ENCODE assay signal across 21 mouse cellular contexts in genomic region chr13:25085147-25085546, GRCm38 (mm10). TPM values are rescaled to one million over a fixed set of nuclear protein-coding genes. Genes with fewer than 3 reads are reported as not detected.
DNase-seq lines count a peak whose midpoint lies in the region; ATAC-seq lines count a peak whose summit lies in the region.
"Had no signal": no experiment of that assay in that cellular context is flagged by ENCODE, and none has a peak within 500 bp of the region (broad histone marks: within the 10 kb centered on the region; RNA-seq: fewer than 3 reads in every experiment).

No protein-coding gene starts in this region.

- H3K27me3 ChIP-seq in liver, embryonic 11.5 days (replicated peaks; ENCODE audit: control insufficient read depth, insufficient read depth, low read length): no peaks in the 10 kb centered on the region
- peaks cover 15% of the 10 kb centered on the region for H3K27me3 ChIP-seq in forebrain, embryonic 12.5 days
- H3K27me3 ChIP-seq: heart, embryonic 12.5 days; hindbrain, embryonic 15.5 days had no signal

- H3K4me2 ChIP-seq in liver, embryonic 11.5 days: no peak overlapping the region
- no peak overlapping the region for H3K4me2 ChIP-seq in forebrain, embryonic 12.5 days
- H3K4me2 ChIP-seq: embryonic facial prominence, embryonic 13.5 days; forebrain, embryonic 13.5 days; heart, embryonic 12.5 days; hindbrain, embryonic 15.5 days had no signal

- 89% methylated on average over 7 of the region's 7 CpGs for WGBS in liver, embryonic 11.5 days
- 92% methylated on average over 7 of the region's 7 CpGs for WGBS in forebrain, embryonic 12.5 days

- H3K27ac ChIP-seq in liver, embryonic 11.5 days (ENCODE audit: low read depth, low read length): no peak overlapping the region
- H3K27ac ChIP-seq in forebrain, embryonic 12.5 days: no peak overlapping the region
- H3K27ac ChIP-seq: embryonic facial prominence, embryonic 13.5 days; forebrain, embryonic 13.5 days; hindbrain, embryonic 15.5 days had no signal

- no peaks in the 10 kb centered on the region for H3K4me1 ChIP-seq in liver, embryonic 11.5 days (replicated peaks; ENCODE audit: control insufficient read depth, insufficient read depth, low read length)
- peaks cover 6% of the 10 kb centered on the region for H3K4me1 ChIP-seq in forebrain, embryonic 12.5 days
- H3K4me1 ChIP-seq: embryonic facial prominence, embryonic 13.5 days; forebrain, embryonic 13.5 days; hindbrain, embryonic 15.5 days had no signal

- H3K9ac ChIP-seq in liver, embryonic 11.5 days (ENCODE audit: low read depth, low read length): no peak overlapping the region
- H3K9ac ChIP-seq in forebrain, embryonic 12.5 days: no peak overlapping the region
- H3K9ac ChIP-seq: embryonic facial prominence, embryonic 13.5 days; forebrain, embryonic 13.5 days; forebrain, postnatal 0 days; heart, embryonic 12.5 days; hindbrain, embryonic 15.5 days had no signal

- no peaks in the 10 kb centered on the region for H3K36me3 ChIP-seq in liver, embryonic 11.5 days (ENCODE audit: control insufficient read depth, insufficient read depth, low read length)
- no peaks in the 10 kb centered on the region for H3K36me3 ChIP-seq in forebrain, embryonic 12.5 days (replicated peaks)
- H3K36me3 ChIP-seq: embryonic facial prominence, embryonic 13.5 days; heart, embryonic 12.5 days; hindbrain, embryonic 15.5 days had no signal

- no peak for ATAC-seq in liver, embryonic 11.5 days (replicated peaks; ENCODE audit: low FRiP score)
- no peak for ATAC-seq in forebrain, embryonic 12.5 days (ENCODE audit: low FRiP score)
- ATAC-seq: forebrain, embryonic 13.5 days; forebrain, postnatal 0 days; intestine, postnatal 0 days had no signal

- DNase-seq in adrenal gland, adult 2 months: peak; percentile 33
- DNase-seq in adrenal gland, adult 18-20 months (ENCODE audit: low spot score in 2 of 2): no peak
- DNase-seq in 3T3-L1 (ENCODE audit: low read depth, low spot score) (peak; percentile 6), MN1 (ENCODE audit: low spot score) (peak; percentile 13)
- peak; percentile 12 to 22 for DNase-seq in adrenal gland, postnatal 36 days
- no peak for DNase-seq in liver, embryonic 11.5 days (ENCODE audit: low spot score)
- DNase-seq in B cell, adult 2 months: no peak
- DNase-seq: cerebellum, adult 18-20 months; cerebellum, adult 9-11 months; cerebellum, postnatal 36 days; forebrain, postnatal 0 days; gastrocnemius, postnatal 14 days; heart, postnatal 36 days; kidney, adult 8-10 months had no signal

- H3K9me3 ChIP-seq in liver, embryonic 11.5 days (ENCODE audit: control insufficient read depth, low read length): no peaks in the 10 kb centered on the region
- H3K9me3 ChIP-seq in forebrain, embryonic 12.5 days: no peaks in the 10 kb centered on the region
- H3K9me3 ChIP-seq: embryonic facial prominence, embryonic 13.5 days; forebrain, embryonic 13.5 days; heart, embryonic 12.5 days; hindbrain, embryonic 15.5 days had no signal

- no peak overlapping the region for H3K4me3 ChIP-seq in liver, embryonic 11.5 days (ENCODE audit: low read depth, low read length)
- no peak overlapping the region for H3K4me3 ChIP-seq in forebrain, embryonic 12.5 days (replicated peaks)
- H3K4me3 ChIP-seq: embryonic facial prominence, embryonic 13.5 days; forebrain, embryonic 13.5 days; heart, embryonic 12.5 days; hindbrain, embryonic 15.5 days had no signal

RNA-seq across cellular contexts. Expression of gene Dcdc2a, which starts 29.3 kb away (rescaled TPM):
- under 1 TPM; 0.06 to 0.17 TPM for total RNA-seq in adrenal gland, adult 2 months (2021)
- not detected in 2 replicates for polyA plus RNA-seq in adrenal gland, adult 2 months (2012; rRNA removed)
- total RNA-seq in adrenal gland, adult 18-20 months (2021): under 1 TPM in 1 of 2 experiments, not detected in 1; 0.56 TPM
- under 1 TPM; 0.17 to 0.40 TPM for total RNA-seq in adrenal gland, postnatal 36 days (2021)
- polyA plus RNA-seq in liver, embryonic 11.5 days (2014; fragmentation: Nextera tagmentation; extraction: Ambion mirVana): 0.30 and 0.48 TPM in 2 replicates
- polyA plus RNA-seq in forebrain, embryonic 12.5 days (2016; fragmentation: Nextera tagmentation; extraction: Ambion mirVana): 0.86 and 1.9 TPM in 2 replicates
- total RNA-seq: gastrocnemius, postnatal 14 days; heart, adult 8-10 months; heart, postnatal 36 days had no signal

Comparison
In these comparisons a context has a peak if more than half of its experiments do, and no peak if none do; other contexts are left out.
1. DNase-seq: peak in adrenal gland, adult 2 months (single experiment), 3T3-L1 (single experiment), MN1 (single experiment) and adrenal gland, postnatal 36 days (2 of 2); none in adrenal gland, adult 18-20 months (0 of 2), liver, embryonic 11.5 days (single experiment) and B cell, adult 2 months (0 of 2).